Mouse (Mus musculus): ENCODE measurements around the gene Olfr204. TPM values are rescaled to one million over a fixed set of nuclear protein-coding genes. Genes with fewer than 3 reads are reported as not detected.

Olfr204 gene
- polyA plus RNA-seq, 1 experiment from 2014 or later: not detected

Other genes with a start within 250 kb of the Olfr204 start
- gene Olfr190, start 240.2 kb downstream of the Olfr204 start, polyA plus RNA-seq (2016; fragmentation: Nextera tagmentation; extraction: Ambion mirVana): not detected in 2 replicates
- gene Olfr191, start 228.4 kb downstream of the Olfr204 start, polyA plus RNA-seq (2016; fragmentation: Nextera tagmentation; extraction: Ambion mirVana): not detected in 2 replicates
- not detected in 2 replicates for gene Olfr193, start 206.4 kb downstream of the Olfr204 start, polyA plus RNA-seq (2016; fragmentation: Nextera tagmentation; extraction: Ambion mirVana)
- not detected in 2 replicates for gene Olfr194, start 197.2 kb downstream of the Olfr204 start, polyA plus RNA-seq (2016; fragmentation: Nextera tagmentation; extraction: Ambion mirVana)
- not detected in 2 replicates for gene Olfr195, start 171.2 kb downstream of the Olfr204 start, polyA plus RNA-seq (2016; fragmentation: Nextera tagmentation; extraction: Ambion mirVana)
- gene Olfr196, start 147.8 kb downstream of the Olfr204 start, polyA plus RNA-seq (2016; fragmentation: Nextera tagmentation; extraction: Ambion mirVana): not detected in 2 replicates
- not detected in 2 replicates for gene Olfr198, start 114.7 kb downstream of the Olfr204 start, polyA plus RNA-seq (2016; fragmentation: Nextera tagmentation; extraction: Ambion mirVana)
- not detected in 2 replicates for gene Olfr199, start 98.5 kb downstream of the Olfr204 start, polyA plus RNA-seq (2016; fragmentation: Nextera tagmentation; extraction: Ambion mirVana)
- not detected in 2 replicates for gene Olfr201, start 45.6 kb downstream of the Olfr204 start, polyA plus RNA-seq (2016; fragmentation: Nextera tagmentation; extraction: Ambion mirVana)
- not detected in 2 replicates for gene Olfr202, start 31.5 kb downstream of the Olfr204 start, polyA plus RNA-seq (2016; fragmentation: Nextera tagmentation; extraction: Ambion mirVana)
- gene Olfr203, start 19.4 kb downstream of the Olfr204 start, polyA plus RNA-seq (2016; fragmentation: Nextera tagmentation; extraction: Ambion mirVana): not detected in 2 replicates
- gene Olfr205, start 12.9 kb upstream of the Olfr204 start, polyA plus RNA-seq (2016; fragmentation: Nextera tagmentation; extraction: Ambion mirVana): not detected in 2 replicates
- gene Olfr206, start 31.0 kb upstream of the Olfr204 start, polyA plus RNA-seq (2016; fragmentation: Nextera tagmentation; extraction: Ambion mirVana): not detected in 2 replicates
- not detected in 2 replicates for gene Olfr209, start 45.7 kb upstream of the Olfr204 start, polyA plus RNA-seq (2016; fragmentation: Nextera tagmentation; extraction: Ambion mirVana)
- not detected in 2 replicates for gene Gabrr3, start 89.1 kb upstream of the Olfr204 start, polyA plus RNA-seq (2016; fragmentation: Nextera tagmentation; extraction: Ambion mirVana)
- 27.9 and 28.3 TPM in 2 replicates for gene Riox2, start 153.5 kb upstream of the Olfr204 start, polyA plus RNA-seq (2016; fragmentation: Nextera tagmentation; extraction: Ambion mirVana)

All from heart, embryonic 12.5 days (tissue).